Mouse (Mus musculus) megakaryocyte, embryonic 14.5 days (primary cell): ENCODE results near the gene Atxn10.

Experiments used
- FLI1 ChIP-seq: IDR thresholded peaks from 2 replicates; pipeline ENCODE4 v1.6.1; 2012; ENCODE audit warnings: low read length, inconsistent platforms, mixed read lengths
- GATA1 ChIP-seq: IDR thresholded peaks from 3 replicates; pipeline ENCODE4 v1.6.1; 2012; ENCODE audit warnings: mixed read lengths, low read length, inconsistent platforms, borderline replicate concordance

- no peak for TF ChIP-seq GATA1
- no peak for TF ChIP-seq FLI1
Measured at GRCm38 (mm10) chr15:85366938-85367337, 30.9 kb downstream of the Atxn10 start.
